In genomic region chr16:41941591-41942315, GRCm38 (mm10) we compare ENCODE assay signal across 21 mouse cellular contexts.
A peak's percentile ranks its signal among the peaks of the same experiment; 100 is the strongest.
DNase-seq lines count a peak whose midpoint lies in the region; ATAC-seq and TF ChIP-seq lines count a peak whose summit lies in the region.
"Had no signal": no experiment of that assay in that cellular context is flagged by ENCODE, and none has a peak within 500 bp of the region (broad histone marks: within the 10 kb centered on the region; RNA-seq: fewer than 3 reads in every experiment).

No protein-coding gene starts in this region.

- no peak overlapping the region for H3K4me3 ChIP-seq in left cerebral cortex, adult 2 months
- H3K4me3 ChIP-seq in cerebellum, adult 2 months (replicated peaks; ENCODE audit: insufficient read depth, low read depth, low read length): no peak overlapping the region
- H3K4me3 ChIP-seq in forebrain, embryonic 15.5 days: no peak overlapping the region
- H3K4me3 ChIP-seq: embryonic facial prominence, embryonic 10.5 days; forebrain, embryonic 13.5 days; heart, adult 2 months; heart, embryonic 13.5 days; hindbrain, embryonic 15.5 days had no signal

- H3K4me1 ChIP-seq in cerebellum, adult 2 months (ENCODE audit: control insufficient read depth, insufficient read depth, low read length): peaks cover 17% of the 10 kb centered on the region; the same call in 1 of the 2 replicates
- H3K4me1 ChIP-seq in forebrain, embryonic 15.5 days: no peaks in the 10 kb centered on the region
- H3K4me1 ChIP-seq: embryonic facial prominence, embryonic 10.5 days; forebrain, embryonic 13.5 days; heart, embryonic 13.5 days; hindbrain, embryonic 15.5 days had no signal

- 8% methylated on average over 7 of the region's 7 CpGs for WGBS in cerebellum, adult 2 months
- WGBS in forebrain, embryonic 15.5 days: 79% methylated on average over 7 of the region's 7 CpGs

- no peak overlapping the region for H3K4me2 ChIP-seq in forebrain, embryonic 15.5 days (replicated peaks)
- H3K4me2 ChIP-seq: forebrain, embryonic 13.5 days; heart, embryonic 13.5 days; hindbrain, embryonic 15.5 days had no signal

- no peak for TF ChIP-seq CTCF in left cerebral cortex, adult 2 months (IDR thresholded peaks at IDR 0.05)
- TF ChIP-seq CTCF in cerebellum, adult 2 months (IDR thresholded peaks at IDR 0.05; ENCODE audit: borderline replicate concordance, insufficient read depth, low read depth, low read length): no peak

- DNase-seq in left cerebral cortex, adult 2 months (ENCODE audit: extremely low spot score in 1 of 2, low spot score in 2 of 2): no peak
- no peak for DNase-seq in left cerebral cortex, postnatal 4 days
- peak; percentile 66 to 93 for DNase-seq in cerebellum, adult 2 months
- peak; percentile 28 to 31 for DNase-seq in cerebellum, postnatal 10 days
- no peak for DNase-seq in frontal cortex, postnatal 25 days (ENCODE audit: low spot score in 2 of 2)
- DNase-seq: adrenal gland, postnatal 14 days; gastrocnemius, postnatal 10 days; heart, adult 2 months; heart, postnatal 36 days; kidney, adult 8-10 months had no signal

- no peaks in the 10 kb centered on the region for H3K27me3 ChIP-seq in cerebellum, adult 2 months (ENCODE audit: control insufficient read depth, insufficient read depth, low read length)
- no peaks in the 10 kb centered on the region for H3K27me3 ChIP-seq in forebrain, embryonic 15.5 days
- H3K27me3 ChIP-seq: CH12.LX; forebrain, embryonic 13.5 days; heart, embryonic 13.5 days; hindbrain, embryonic 15.5 days had no signal

- H3K36me3 ChIP-seq in forebrain, embryonic 15.5 days: no peaks in the 10 kb centered on the region
- H3K36me3 ChIP-seq: embryonic facial prominence, embryonic 10.5 days; heart, embryonic 13.5 days; hindbrain, embryonic 15.5 days had no signal

- H3K9me3 ChIP-seq in forebrain, embryonic 15.5 days: no peaks in the 10 kb centered on the region
- H3K9me3 ChIP-seq: embryonic facial prominence, embryonic 10.5 days; forebrain, embryonic 13.5 days; heart, embryonic 13.5 days; hindbrain, embryonic 15.5 days had no signal

- ATAC-seq in forebrain, embryonic 15.5 days (replicated peaks): no peak
- no peak for ATAC-seq in megakaryocyte progenitor cell, adult 5-6 weeks (replicated peaks; ENCODE audit: poor library complexity)
- ATAC-seq: activated CD4-positive, CD25-positive, alpha-beta regulatory T cell, adult 4 months; forebrain, embryonic 13.5 days; inflammation-experienced regulatory T-cells, adult 6 months; intestine, postnatal 0 days; Patski had no signal

- H3K9ac ChIP-seq in forebrain, embryonic 15.5 days (replicated peaks): no peak overlapping the region
- H3K9ac ChIP-seq: forebrain, embryonic 13.5 days; heart, embryonic 13.5 days; hindbrain, embryonic 15.5 days had no signal

- TF ChIP-seq POLR2A in cerebellum, adult 2 months (IDR thresholded peaks at IDR 0.05; ENCODE audit: borderline replicate concordance, insufficient read depth, low read length): no peak

- H3K27ac ChIP-seq in left cerebral cortex, adult 2 months: peak overlapping the region; percentile 3; the same call in 1 of the 2 replicates
- peak overlapping the region; percentile 53; the same call in 1 of the 2 replicates for H3K27ac ChIP-seq in cerebellum, adult 2 months (ENCODE audit: insufficient read depth, low read length)
- no peak overlapping the region for H3K27ac ChIP-seq in forebrain, embryonic 15.5 days (replicated peaks)
- H3K27ac ChIP-seq: embryonic facial prominence, embryonic 10.5 days; forebrain, embryonic 13.5 days; heart, adult 2 months; heart, embryonic 13.5 days; hindbrain, embryonic 15.5 days had no signal

- intact Hi-C loops in left cerebral cortex, adult 2 months (cut with DNase I): no loop called here
- intact Hi-C loops in left cerebral cortex, postnatal 4 days (cut with DNase I): no loop called here

Comparison
In these comparisons a context has a peak if more than half of its experiments do, and no peak if none do; other contexts are left out.
1. DNase-seq: peak in cerebellum, adult 2 months (2 of 2) and cerebellum, postnatal 10 days (2 of 2); none in left cerebral cortex, adult 2 months (0 of 2), left cerebral cortex, postnatal 4 days (single experiment) and frontal cortex, postnatal 25 days (0 of 2).